Mouse (Mus musculus) testis, adult 2 months (tissue): Measurements from ENCODE around the gene Syndig1l. TPM values are rescaled to one million over a fixed set of nuclear protein-coding genes. Genes with fewer than 3 reads are reported as not detected.
A peak's percentile ranks its signal among the peaks of the same experiment; 100 is the strongest.

ENCODE experiments used
- H3K27ac ChIP-seq: fragments of 200-500 bp; 2 replicates; pipeline ENCODE4 v1.5.1; 2012; ENCODE audit warnings: low read depth, low read length; ENCODE audit not compliant: control insufficient read depth, insufficient read depth
- H3K27me3 ChIP-seq: fragments of 200-500 bp; 2 replicates; pipeline ENCODE4 v1.6.1; 2012; ENCODE audit warnings: mild to moderate bottlenecking, low read length, moderate library complexity; ENCODE audit not compliant: control insufficient read depth, insufficient read depth
- H3K36me3 ChIP-seq: fragments of 200-500 bp; 2 replicates; pipeline ENCODE4 v1.6.1; 2012; ENCODE audit warnings: mild to moderate bottlenecking, low read length; ENCODE audit not compliant: control insufficient read depth, insufficient read depth
- H3K4me1 ChIP-seq: fragments of 200-500 bp; 2 replicates; pipeline ENCODE4 v1.6.1; 2012; ENCODE audit warnings: low read length; ENCODE audit not compliant: control insufficient read depth, insufficient read depth
- H3K4me3 ChIP-seq: fragments of 200-500 bp; 2 replicates; pipeline ENCODE4 v1.5.1; 2012; ENCODE audit warnings: low read depth, mild to moderate bottlenecking, low read length, moderate library complexity, mixed read lengths; ENCODE audit not compliant: control insufficient read depth
- CTCF ChIP-seq: fragments of 200-500 bp; IDR thresholded peaks from 2 replicates; pipeline ENCODE4 v1.5.1; 2012; ENCODE audit warnings: low read depth, mild to moderate bottlenecking, inconsistent platforms, low read length, moderate library complexity; ENCODE audit not compliant: control insufficient read depth, insufficient read depth, insufficient replicate concordance
- POLR2A ChIP-seq: fragments of 200-500 bp; IDR thresholded peaks from 2 replicates; pipeline ENCODE4 v1.6.1; 2012; ENCODE audit warnings: low read depth, mild to moderate bottlenecking, inconsistent platforms, low read length, moderate library complexity; ENCODE audit not compliant: control insufficient read depth
- polyA plus RNA-seq: library from polyadenylated mRNA; depleted of rRNA; stranded (reverse); fragments of >200 nt; gene quantifications from 2 replicates; pipeline ENCODE4 v1.2.3, GENCODE M21; 2012; rRNA removed

The Syndig1l gene
- polyA plus RNA-seq, result 12.9 and 14.7 TPM in 2 replicates

DNA sequence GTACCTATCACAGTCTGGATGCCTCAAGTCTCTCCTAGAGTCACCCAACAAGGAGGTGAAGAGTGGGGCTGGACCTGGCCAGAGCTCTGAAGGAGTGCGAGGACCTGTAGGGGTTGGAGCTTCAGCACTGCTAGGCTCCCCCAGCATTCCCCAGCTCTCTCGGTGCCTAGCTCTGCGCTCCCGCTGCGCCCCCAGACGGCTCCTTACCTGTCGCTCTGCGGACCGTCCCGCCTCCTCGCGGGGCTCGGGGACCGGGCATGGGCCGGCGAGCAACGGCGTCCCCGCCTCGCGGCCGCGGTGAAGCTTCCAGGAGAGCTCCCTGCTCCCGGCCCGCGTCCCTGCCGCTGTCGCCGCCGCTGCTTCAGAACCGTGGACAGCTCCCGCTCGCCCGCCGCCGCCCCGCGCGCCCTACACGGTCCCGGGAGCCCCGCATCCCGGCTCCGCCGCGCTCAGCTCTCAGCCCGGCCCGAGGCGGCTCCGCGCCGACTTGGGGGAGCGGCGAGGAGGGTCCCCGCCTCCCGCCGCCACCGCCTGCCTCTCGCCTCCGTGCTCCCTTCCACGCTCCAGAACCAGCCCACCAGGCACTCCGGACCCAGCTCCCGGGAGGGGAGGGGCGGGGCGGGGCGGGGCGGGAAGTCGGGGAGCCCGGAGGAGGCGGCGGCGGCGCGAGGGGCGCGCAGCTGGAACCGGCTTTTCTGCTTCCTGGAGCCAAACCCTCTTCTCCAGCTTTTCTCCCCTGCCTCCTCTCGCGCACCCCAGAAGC is at the start of gene Syndig1l:
TSS of gene Syndig1l (minus strand) at position 513 of the 763 bp plus-strand sequence.
- Histone ChIP-seq H3K36me3 (no peaks in the 10 kb centered on the region), H3K4me1 (peaks cover 11% of the 10 kb centered on the region), H3K4me3 (peak within 1 kb of the TSS; percentile 72), H3K27me3 (no peaks in the 10 kb centered on the region), H3K27ac (no peak within 1 kb of the TSS; the same call in 1 of the 2 replicates)
- TF ChIP-seq POLR2A, result 0 out of 2 replicates have a peak, but pooled peaks have one; percentile 26
- TF ChIP-seq CTCF, result no peak

DNA sequence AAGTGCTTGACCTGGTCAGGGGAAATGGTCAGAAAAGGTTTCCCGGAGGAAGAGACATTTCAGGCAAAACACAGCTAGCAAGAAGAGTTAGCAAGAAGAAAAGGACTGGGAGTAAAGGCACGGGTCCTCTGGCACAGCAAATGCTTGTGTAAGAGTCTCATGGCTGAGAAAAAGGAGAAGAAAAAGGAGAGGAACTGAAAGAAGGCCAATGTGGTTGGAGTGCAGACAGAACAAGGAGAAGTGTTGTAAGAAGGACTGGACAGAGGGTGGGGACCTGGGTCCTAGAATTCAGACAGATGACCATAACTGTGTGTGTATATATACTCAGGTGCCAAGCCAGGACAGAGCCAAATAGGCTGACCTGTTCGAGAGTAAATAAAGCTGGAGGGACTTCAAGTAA is 49.5 kb upstream of the Syndig1l start:
- Histone ChIP-seq H3K36me3 (no peaks in the 10 kb centered on the region), H3K27ac (no peak overlapping the region), H3K4me1 (no peaks in the 10 kb centered on the region), H3K4me3 (no peak overlapping the region), H3K27me3 (no peaks in the 10 kb centered on the region)
- no peak for TF ChIP-seq CTCF
- TF ChIP-seq POLR2A, result no peak

DNA sequence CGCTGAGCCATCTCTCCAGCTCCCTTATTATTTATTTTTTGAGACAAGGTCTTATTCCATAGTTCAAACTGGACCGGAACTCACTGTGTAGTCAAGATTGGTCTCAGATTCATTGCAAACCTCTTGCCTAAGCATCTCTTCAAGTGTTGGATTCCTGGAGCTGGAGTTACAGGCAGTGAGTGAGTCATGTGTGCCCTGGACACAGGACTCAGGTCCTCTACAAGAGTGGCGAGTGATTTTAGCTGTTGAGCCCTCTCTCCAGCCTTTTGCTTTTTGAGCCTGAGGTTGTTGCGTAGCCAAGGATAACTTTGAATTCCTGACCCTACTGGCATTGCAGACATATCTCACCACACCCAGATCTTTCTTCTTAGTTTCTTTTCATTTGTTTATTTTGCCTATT is 47.1 kb upstream of the Syndig1l start:
- Histone ChIP-seq H3K36me3 (no peaks in the 10 kb centered on the region), H3K27ac (no peak overlapping the region), H3K27me3 (no peaks in the 10 kb centered on the region), H3K4me3 (no peak overlapping the region), H3K4me1 (no peaks in the 10 kb centered on the region)
- TF ChIP-seq POLR2A, result no peak
- no peak for TF ChIP-seq CTCF

DNA sequence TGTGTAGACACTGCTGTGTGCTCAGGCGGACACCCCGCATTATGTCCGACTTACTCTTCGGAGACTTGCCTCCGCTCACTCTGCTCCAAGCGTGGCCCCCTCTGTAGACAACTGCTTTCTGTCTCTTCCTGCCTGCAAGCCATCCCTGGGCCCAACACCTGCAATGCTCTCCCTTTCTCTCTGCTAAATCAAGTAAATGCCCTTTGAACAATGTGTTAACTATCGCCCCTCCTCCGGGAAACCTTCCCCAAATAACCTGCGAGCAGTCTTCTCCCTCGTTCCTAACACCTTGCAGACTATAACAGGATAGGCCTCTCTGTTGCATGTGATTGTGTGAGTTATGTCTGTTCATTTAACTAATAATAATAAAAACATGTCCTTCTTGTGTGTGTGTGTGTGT is 44.9 kb upstream of the Syndig1l start:
- H3K27me3 ChIP-seq, result no peaks in the 10 kb centered on the region
- H3K4me3 ChIP-seq, result no peak overlapping the region
- no peak for TF ChIP-seq CTCF
- no peak for TF ChIP-seq POLR2A
- no peaks in the 10 kb centered on the region for H3K4me1 ChIP-seq
- H3K36me3 ChIP-seq, result no peaks in the 10 kb centered on the region
- H3K27ac ChIP-seq, result no peak overlapping the region

DNA sequence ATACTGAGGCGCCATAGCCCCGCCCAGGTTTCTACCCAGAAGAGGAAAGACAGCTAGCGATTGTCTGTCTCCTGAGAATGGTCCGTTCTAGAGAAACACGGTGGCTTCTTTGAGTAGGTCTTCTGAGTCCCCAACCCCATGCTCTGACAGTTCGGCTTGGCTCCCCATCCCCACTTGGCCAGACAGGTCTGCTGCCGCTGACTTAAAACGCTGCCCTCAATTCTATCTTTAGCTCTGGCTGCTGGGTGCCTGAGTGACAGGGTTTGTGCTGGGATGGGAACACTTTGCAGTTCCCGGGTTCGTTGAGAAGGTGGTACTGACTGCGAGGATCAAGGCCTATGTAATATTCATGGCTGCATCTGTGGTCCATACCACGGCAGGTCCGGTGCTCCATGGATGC is 34.7 kb upstream of the Syndig1l start:
- no peak for TF ChIP-seq POLR2A
- no peak for TF ChIP-seq CTCF
- H3K4me1 ChIP-seq, result no peaks in the 10 kb centered on the region; the same call in 1 of the 2 replicates
- no peaks in the 10 kb centered on the region for H3K27me3 ChIP-seq
- H3K4me3 ChIP-seq, result no peak overlapping the region
- H3K36me3 ChIP-seq, result no peaks in the 10 kb centered on the region
- no peak overlapping the region for H3K27ac ChIP-seq

DNA sequence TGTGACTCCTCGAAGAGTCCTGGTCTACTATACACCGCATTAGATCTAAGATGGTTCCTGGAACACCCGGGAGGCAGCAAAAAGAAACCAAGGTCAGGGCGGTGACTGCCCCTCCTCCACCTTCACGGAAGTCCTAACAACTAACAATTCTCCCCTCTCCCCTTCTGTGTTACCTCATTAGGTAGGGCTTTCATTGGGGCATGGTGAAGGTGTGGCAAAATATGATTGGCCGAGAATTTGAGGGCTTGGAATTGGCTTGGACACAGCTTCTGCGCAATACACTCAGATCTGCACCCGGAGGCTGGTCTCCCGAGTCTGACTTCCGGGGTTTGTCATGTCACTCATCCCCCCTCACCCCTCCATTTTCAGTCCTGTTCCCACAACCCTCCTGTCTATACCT is 29.8 kb upstream of the Syndig1l start:
- Histone ChIP-seq H3K27ac (no peak overlapping the region), H3K27me3 (no peaks in the 10 kb centered on the region), H3K36me3 (no peaks in the 10 kb centered on the region), H3K4me1 (no peaks in the 10 kb centered on the region; the same call in 1 of the 2 replicates), H3K4me3 (no peak overlapping the region)
- TF ChIP-seq POLR2A (no peak), CTCF (no peak)

DNA sequence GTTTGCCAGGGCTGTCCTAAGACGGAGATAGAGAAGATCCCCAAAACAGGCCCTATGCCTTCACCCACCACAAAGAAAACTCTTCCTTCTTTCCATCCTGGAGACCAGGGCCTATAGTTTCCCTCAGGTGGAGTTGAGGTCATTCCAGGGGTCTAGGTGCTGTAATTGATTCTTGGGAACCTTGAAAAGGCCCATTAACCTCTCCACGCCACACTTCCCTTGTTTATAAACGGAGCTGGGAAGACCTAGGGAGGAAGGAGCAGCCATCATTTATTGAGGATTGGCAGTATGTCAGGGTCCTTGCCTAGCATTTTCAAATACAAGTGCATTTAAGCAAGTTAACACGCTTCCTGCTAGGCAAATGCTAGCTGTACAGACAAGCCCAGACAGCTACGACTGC is 28.8 kb upstream of the Syndig1l start:
- H3K4me1 ChIP-seq, result no peaks in the 10 kb centered on the region; the same call in 1 of the 2 replicates
- H3K27me3 ChIP-seq, result no peaks in the 10 kb centered on the region
- H3K4me3 ChIP-seq, result no peak overlapping the region
- H3K36me3 ChIP-seq, result no peaks in the 10 kb centered on the region
- no peak overlapping the region for H3K27ac ChIP-seq
- TF ChIP-seq POLR2A (no peak), CTCF (no peak)
